Mouse (Mus musculus): ENCODE data around the gene Nfe2l2.

- no peak for TF ChIP-seq CTCF (IDR thresholded peaks at IDR 0.05; ENCODE audit: borderline replicate concordance, insufficient read depth, low read length)
- TF ChIP-seq POLR2A (IDR thresholded peaks at IDR 0.05; ENCODE audit: low read depth, low read length): no peak
These were observed 23.0 kb downstream of the Nfe2l2 start for GRCm38 (mm10) chr2:75681439-75681838.
